Mouse (Mus musculus) layer of hippocampus, adult 2 months (tissue): ENCODE data around the gene Kalrn. TPM values are rescaled to one million over a fixed set of nuclear protein-coding genes. Genes with fewer than 3 reads are reported as not detected.

Source experiments
- DNase-seq, 2 experiments: peaks; one replicate each; pipeline ENCODE4 v3.0.0; 2022; ENCODE audit warnings: low spot score in 2 of 2
- H3K27ac ChIP-seq: fragments of 200-600 bp; 2 replicates; pipeline ENCODE4 v1.8.1; 2022
- H3K4me3 ChIP-seq: fragments of 200-600 bp; 2 replicates; pipeline ENCODE4 v1.8.1; 2022; ENCODE audit warnings: mild to moderate bottlenecking
- CTCF ChIP-seq: fragments of 200-600 bp; conservative IDR thresholded peaks from 2 replicates; pipeline ENCODE4 v1.8.1; 2022; ENCODE audit warnings: antibody characterized with exemption, mild to moderate bottlenecking, moderate library complexity
- total RNA-seq, 2 experiments: library from RNA; stranded (reverse); gene quantifications; 2 replicates each; pipeline ENCODE4 v1.2.3; 2021

Gene Kalrn
- total RNA-seq, 2 experiments from 2014 or later: 533 to 549 TPM

DNA sequence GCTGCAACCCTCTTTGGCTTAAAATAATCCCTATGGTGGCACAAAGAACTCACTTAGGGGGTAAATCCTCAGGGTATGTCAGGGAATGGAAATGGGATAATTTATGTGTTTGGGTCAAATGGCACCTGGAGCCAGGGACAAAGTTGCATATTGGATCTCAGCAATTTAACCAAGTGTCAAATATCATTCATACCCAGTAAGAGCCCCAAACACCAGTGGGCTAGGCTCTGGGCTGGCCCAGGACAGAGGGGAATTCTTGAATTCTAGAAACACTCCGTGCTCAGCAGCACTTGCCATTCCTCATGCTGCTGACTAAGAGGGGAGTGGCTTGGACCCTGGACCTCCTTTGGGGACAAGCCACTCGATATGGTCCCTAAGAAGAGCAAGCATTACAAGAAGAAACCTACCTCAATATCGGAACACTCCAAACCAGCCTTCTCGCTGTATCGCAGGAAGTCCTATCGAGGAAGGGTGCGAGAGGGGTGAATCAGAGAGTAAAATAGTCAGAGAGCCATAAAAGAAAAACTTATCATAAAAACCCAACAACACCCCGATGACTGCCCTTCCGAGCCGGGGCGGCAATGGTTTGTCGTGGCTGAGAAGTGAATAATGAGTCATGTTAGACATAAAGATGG lies 541.2 kb downstream of the Kalrn start:
- TF ChIP-seq CTCF: no peak
- H3K4me3 ChIP-seq: no peak overlapping the region
- no peak overlapping the region for H3K27ac ChIP-seq
- DNase-seq: no peak

DNA sequence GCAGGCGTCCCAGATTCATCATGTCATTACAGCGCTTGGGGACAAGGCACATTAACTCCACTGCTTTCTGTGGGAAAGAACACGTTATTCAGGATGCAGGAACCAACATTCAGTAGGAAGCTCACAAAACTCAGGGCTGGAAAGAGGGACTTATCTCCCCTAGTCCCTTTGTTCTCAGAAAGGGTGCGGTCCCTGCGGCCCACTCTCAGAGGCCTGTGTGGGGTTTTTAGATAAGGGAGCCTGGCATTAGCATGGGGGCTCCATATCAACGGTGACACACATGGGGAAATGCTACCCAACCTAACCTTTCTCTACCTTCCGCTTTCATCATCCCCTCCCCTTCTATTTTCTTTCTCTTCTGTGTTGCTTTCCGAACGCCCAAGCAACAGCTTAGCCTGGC lies 541.8 kb downstream of the Kalrn start:
- no peak overlapping the region for H3K27ac ChIP-seq
- no peak for DNase-seq
- no peak for TF ChIP-seq CTCF
- no peak overlapping the region for H3K4me3 ChIP-seq

DNA sequence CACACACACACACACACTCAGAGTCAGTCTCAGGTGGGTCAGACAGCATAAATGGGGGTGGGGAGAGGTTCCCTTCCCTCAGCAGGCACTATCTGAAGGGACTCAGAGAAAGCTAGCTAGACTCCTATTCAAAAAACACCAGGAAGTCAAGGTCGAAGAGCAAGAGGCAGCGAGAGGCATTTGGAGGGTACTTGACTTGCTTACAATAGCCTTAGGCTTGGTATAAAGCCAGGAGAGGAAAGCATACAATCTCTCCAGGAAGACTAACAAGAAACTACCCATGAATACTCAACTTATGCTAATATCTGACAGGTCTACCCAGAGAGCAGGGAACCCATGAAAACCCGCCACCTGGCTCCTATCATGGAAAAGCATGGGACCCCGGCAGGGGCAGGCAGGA lies 543.0 kb downstream of the Kalrn start:
- DNase-seq: no peak
- Histone ChIP-seq H3K4me3 (no peak overlapping the region), H3K27ac (no peak overlapping the region)
- TF ChIP-seq CTCF: no peak

DNA sequence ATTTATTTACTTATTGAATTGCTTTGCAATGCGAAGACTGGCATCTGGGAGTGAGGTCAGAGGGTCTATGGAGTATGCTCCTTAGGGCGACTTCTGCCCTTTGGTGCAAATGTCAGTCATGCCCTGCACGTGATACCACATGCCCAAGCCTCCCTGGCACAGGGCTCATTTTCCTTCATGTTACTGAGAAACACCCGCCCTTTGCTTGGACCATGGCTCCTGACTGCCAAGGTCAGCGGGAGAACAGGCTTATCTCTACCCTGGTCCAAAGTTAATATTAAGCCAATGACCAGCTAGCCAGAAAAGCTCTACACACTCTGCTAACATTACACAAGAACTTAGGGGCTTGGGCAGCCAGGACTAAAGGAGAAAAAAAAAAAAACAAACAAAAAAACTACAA lies 543.5 kb downstream of the Kalrn start:
- no peak for DNase-seq
- TF ChIP-seq CTCF: no peak
- Histone ChIP-seq H3K27ac (no peak overlapping the region), H3K4me3 (no peak overlapping the region)

DNA sequence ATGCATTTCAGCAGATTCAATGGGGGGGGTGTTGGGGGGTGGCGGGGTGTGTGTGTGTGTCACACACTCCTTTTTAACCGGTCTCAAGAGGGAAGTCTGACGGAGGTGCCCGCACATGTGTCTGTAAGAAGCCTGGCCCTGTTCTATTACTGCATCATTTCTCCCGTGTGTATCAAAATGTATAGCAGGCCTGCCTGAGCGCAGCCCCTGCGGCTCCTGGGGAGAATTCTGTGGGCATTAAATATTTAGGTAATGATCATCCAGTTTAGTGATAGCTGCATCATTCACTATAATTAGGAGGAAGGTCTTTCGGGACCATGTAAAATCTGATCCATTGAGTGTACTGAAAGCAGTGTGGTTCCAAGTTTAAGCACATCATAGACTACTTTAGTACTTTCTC lies 556.1 kb downstream of the Kalrn start:
- Histone ChIP-seq H3K4me3 (no peak overlapping the region), H3K27ac (no peak overlapping the region)
- no peak for DNase-seq
- TF ChIP-seq CTCF: no peak

DNA sequence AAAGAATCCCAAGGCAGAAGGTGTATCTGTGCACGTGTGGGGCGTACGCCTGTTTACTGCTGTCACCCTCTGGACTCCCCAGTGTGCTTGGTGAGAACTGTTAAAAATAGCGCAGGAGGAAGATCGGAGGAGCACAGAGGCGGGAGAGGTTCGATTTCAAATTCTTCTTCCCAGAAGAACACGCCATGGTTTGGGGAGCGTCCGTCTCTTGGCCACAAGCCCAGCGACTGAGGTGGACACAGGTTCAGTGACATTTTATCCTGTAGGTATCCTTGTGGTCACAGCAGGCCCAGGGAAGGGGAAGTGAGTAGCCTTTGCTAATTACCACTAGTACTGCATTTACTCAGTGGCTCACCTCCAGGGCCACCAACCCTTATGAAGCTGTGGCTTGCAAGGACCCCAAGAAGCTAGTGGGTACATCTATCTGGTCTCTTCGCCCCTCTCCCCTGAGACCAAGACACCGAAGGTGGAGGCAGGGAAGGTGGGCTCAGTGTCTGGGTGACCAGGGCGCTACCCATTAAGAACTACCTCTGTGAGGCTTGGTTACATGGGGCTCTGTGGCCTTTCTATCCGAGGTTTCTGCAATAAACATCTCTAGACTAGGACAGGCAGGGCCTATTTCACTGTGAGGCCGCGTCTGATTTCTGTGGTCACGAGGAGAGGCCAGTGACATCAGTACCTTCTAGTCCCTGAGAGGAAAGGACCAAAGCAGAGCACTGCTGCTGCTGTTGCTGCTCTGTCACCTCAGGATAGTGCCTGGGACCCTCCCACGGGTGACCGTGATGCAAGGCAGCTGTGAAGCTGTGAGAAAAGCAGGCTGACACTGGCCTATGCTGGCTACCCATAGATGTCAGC lies 561.1 kb downstream of the Kalrn start:
- no peak overlapping the region for H3K27ac ChIP-seq
- TF ChIP-seq CTCF: no peak
- H3K4me3 ChIP-seq: no peak overlapping the region
- DNase-seq: no peak

DNA sequence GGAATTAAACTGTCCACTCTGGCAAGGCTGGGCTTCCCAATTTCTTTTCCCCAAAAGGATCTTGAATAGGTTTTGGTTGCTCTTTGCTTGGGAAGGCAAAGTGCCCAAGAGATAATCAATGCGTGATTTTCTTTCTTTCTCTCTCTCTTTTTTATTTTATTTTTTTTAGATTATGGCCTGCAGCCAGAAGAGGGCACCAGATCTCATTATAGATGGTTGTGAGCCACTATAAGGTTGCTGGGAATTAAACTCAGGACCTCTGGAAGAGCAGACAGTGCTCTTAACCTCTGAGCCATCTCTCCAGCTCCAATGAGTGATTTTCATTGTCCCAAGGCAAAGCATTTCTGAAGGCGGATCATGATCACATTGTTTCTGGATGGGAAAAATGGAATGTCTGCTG lies 563.8 kb downstream of the Kalrn start:
- H3K27ac ChIP-seq: no peak overlapping the region
- H3K4me3 ChIP-seq: no peak overlapping the region
- TF ChIP-seq CTCF: peak; percentile 23; the same call in 1 of the 2 replicates
- no peak for DNase-seq

DNA sequence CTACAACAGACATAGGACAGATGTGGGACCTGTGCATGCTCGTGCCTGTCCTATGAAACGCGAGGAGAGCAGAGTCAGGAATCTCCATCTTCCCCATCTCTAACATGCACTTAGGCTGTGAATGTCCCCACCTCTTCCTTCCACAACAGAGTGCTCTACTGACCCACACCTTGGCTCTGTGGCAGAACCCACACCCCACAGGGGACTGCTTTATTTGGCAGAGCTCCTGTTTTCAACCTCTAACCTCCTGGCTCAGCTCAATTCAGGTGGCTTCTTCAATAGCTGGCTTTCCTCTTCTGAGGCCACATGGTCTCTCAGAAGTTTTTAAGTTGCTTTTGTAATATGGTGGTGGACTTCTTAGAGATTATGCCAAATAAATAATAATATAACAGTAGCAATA lies 567.3 kb downstream of the Kalrn start:
- DNase-seq: no peak
- no peak for TF ChIP-seq CTCF
- no peak overlapping the region for H3K4me3 ChIP-seq
- H3K27ac ChIP-seq: no peak overlapping the region

DNA sequence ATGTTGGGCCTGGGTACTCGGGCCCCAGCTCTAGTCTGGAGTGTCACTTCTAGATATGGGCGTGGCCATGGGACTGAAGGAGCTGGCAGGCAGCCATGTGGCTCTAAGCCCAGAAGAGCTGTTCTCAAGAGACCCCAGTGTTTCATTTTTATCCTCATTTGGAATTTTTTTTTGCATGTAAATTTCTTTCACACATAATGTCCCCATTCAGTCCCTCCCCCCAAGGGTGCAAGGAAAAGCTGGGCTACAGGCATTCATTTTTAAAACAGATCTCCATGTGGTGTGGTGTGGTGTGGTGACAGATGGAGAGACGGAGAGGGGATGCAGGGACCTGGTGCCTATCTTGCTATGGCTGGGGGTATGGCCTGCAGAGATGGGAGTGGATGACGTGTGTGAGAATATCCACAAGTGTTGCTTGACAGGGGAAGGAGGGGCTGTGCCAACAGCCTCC lies 569.2 kb downstream of the Kalrn start:
- peak overlapping the region; percentile 67 for H3K27ac ChIP-seq

DNA sequence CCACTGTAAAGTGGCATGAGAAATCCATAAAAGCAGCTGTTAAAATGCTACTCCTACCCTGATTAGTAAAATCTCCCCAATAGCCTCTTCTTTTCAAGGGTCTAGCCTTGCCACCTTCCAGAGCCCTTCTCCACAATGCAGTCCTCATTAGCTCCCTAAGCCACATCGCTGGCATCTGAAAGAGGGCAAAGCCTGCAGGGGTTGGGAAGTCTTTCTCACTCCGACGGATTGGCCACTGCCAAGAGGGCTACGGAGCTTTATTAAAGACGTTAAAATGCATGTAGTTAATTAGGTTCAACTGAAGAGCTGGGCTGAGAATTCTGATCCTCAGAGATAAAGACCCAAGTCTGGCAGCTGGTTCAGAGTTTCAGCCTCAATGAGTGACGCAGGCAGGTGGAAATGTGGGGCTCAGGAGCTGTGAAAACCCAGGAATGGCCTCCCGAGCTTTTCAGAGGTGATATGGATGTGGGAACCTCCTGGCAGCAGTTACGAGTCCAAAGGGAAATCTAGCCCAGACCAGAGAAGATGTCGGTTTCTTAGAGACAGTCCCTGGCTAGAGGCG lies 569.7 kb downstream of the Kalrn start:
- Histone ChIP-seq H3K4me3 (no peak overlapping the region), H3K27ac (peak overlapping the region; percentile 67)
- no peak for DNase-seq
- TF ChIP-seq CTCF: no peak

More for the DNA sequence above, 569.2 kb downstream of the Kalrn start:
- no peak for TF ChIP-seq CTCF
- peak in 1 of 2 experiments; percentile 37 for DNase-seq
- H3K4me3 ChIP-seq: no peak overlapping the region

DNA sequence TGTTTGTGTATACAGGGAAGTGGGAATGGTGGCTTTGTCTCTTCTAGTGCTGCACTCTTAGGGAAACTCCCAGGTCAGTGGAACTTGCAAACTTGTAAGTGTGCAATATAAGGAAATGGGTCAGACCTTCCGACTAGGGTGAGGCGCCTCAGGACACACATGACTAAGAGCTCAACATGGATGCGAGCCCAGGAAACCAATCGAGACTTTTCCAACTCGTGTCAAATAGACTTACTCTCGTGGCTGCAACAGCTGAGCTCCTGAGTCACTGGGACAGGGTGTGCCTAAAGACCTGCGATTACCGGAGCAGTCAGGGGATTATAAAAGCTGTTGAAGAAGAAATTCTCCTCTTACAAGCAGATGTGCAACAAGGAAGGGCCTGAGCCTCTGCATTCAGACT lies 572.6 kb downstream of the Kalrn start:
- DNase-seq: no peak

DNA sequence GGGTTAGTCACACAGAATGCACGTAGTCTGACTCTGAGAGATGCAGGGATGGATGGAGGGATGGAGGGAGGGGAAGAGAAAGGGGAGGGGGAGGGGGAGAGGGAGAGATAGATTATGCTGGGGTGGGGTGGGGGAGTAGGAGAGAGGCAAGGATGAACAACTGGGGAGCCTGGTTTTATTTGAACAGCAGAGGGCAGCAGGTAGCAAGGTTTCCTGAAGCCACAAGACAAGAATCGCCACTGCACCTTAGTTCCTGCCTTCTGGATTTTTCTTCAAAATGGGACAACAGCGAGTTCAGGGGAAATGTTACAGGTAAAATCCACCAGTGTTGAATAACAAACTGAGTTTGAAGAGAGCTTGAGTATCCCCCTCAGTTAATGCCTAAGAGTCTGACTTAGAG lies 573.9 kb downstream of the Kalrn start:
- peak; percentile 26 to 51 for DNase-seq
- Histone ChIP-seq H3K27ac (no peak overlapping the region), H3K4me3 (no peak overlapping the region)
- TF ChIP-seq CTCF: peak; percentile 75

More for the DNA sequence above, 572.6 kb downstream of the Kalrn start:
- TF ChIP-seq CTCF: no peak
- Histone ChIP-seq H3K4me3 (no peak overlapping the region), H3K27ac (no peak overlapping the region)

DNA sequence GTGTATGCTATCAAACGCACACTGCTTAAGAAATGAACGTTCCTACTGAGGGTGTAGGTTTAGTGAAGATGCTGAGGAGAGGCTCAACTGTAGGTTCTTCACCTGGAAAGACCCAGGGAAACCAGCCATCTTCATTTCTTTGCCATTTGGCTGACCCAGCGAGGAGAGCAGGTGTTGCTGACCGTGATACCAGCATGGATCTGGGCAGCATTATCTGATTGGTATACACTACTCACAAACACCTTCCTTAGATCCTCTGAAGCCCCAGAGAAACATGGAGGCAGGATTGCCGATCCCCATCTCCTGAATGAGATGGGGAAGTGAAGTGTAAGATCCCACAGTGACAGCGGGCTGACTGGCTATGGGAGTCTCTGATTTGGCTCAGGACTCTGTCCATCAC lies 575.3 kb downstream of the Kalrn start:
- no peak overlapping the region for H3K27ac ChIP-seq
- H3K4me3 ChIP-seq: no peak overlapping the region
- TF ChIP-seq CTCF: no peak
- DNase-seq: no peak
